Mouse (Mus musculus) embryonic fibroblast, embryonic 13.5 days (primary cell): ENCODE data around the gene Schip1. TPM values are rescaled to one million over a fixed set of nuclear protein-coding genes. Genes with fewer than 3 reads are reported as not detected.

Experiments used
- H3K27ac ChIP-seq: 2 replicates; pipeline ENCODE4 v1.5.1; 2012; ENCODE audit warnings: low read length, control low read depth, inconsistent platforms; ENCODE audit not compliant: insufficient read depth
- H3K4me1 ChIP-seq: 2 replicates; pipeline ENCODE4 v1.6.1; 2011; ENCODE audit warnings: low read length; ENCODE audit not compliant: control insufficient read depth, insufficient read depth
- H3K4me3 ChIP-seq: 2 replicates; pipeline ENCODE4 v1.5.1; 2011; ENCODE audit warnings: mild to moderate bottlenecking, control low read depth, low read length; ENCODE audit not compliant: insufficient read depth
- CTCF ChIP-seq: IDR thresholded peaks from 2 replicates; pipeline ENCODE4 v1.5.1; 2011; ENCODE audit warnings: mild to moderate bottlenecking, control low read depth, low read length, moderate library complexity, borderline replicate concordance; ENCODE audit not compliant: insufficient read depth
- POLR2A ChIP-seq: IDR thresholded peaks from 2 replicates; pipeline ENCODE4 v1.6.1; 2011; ENCODE audit warnings: low read depth, mild to moderate bottlenecking, control low read depth, low read length, moderate library complexity
- polyA plus RNA-seq: library from polyadenylated mRNA; stranded (reverse); fragments of >200 nt; gene quantifications from 2 replicates; pipeline ENCODE4 v1.2.4, GENCODE M21; 2011; ENCODE audit warnings: low read depth; ENCODE audit not compliant: missing spikeins, insufficient read length

Gene Schip1
- polyA plus RNA-seq, 1 experiment: 47.5 TPM

DNA sequence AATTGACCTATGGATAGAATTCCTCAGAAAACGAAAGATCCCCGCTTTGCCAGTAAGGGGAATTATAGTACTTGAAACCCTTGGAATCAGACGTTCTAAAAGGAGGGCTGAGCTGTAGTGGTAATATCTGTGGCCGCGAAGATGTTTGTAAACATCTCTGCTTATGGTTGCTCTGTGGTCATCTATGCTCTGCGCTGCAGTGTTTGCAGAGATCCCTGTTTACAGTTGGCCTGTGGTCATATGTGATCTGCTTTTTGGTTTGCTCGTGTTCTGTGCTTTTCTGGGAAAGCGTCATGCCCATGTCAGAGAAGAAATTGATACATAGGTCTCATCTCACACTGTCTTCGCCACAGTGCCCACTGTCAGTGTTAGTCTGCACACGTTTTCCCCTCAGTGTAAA lies 528.0 kb downstream of the Schip1 start:
- H3K4me1 ChIP-seq: peaks cover 12% of the 10 kb centered on the region
- no peak overlapping the region for H3K27ac ChIP-seq
- no peak for TF ChIP-seq CTCF
- no peak overlapping the region for H3K4me3 ChIP-seq

DNA sequence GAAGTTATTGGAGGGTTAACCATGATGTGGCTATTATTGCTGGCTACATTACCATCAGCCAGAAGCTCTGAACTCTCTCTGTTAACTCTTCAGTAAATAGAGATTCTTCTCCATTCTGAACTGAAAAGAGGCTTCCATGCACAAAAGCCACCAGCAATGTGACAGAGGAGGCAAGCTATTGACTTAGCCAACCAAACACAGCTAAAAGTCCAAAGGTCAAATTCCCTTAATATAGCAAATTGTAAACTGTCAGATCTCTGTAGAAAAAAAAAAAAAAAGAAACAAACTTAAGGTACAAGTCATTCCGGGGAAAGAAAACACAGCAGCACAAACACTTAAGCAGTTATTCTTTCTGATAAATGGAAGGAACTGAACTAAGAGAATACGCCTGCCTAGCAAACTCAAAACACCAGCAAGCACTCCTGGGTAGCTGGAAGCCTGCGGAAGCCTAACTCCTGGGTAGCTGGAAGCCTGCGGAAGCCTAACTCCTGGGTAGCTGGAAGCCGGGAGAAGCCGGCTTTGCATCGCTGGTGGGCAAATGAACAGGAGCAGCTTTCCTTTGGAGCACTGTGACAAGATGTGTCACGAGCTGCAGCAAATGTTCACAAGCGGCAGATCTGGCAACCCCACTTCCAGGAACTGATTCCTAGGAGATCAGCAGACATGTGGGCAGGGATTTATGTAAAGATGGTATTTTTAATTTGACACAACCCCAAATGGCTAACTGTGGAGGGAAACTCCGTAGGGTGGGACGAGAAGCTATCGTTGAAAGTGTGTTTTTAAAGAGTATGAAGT lies 528.7 kb downstream of the Schip1 start:
- TF ChIP-seq CTCF (no peak), POLR2A (no peak)
- Histone ChIP-seq H3K4me1 (peaks cover 12% of the 10 kb centered on the region), H3K27ac (no peak overlapping the region), H3K4me3 (no peak overlapping the region)

DNA sequence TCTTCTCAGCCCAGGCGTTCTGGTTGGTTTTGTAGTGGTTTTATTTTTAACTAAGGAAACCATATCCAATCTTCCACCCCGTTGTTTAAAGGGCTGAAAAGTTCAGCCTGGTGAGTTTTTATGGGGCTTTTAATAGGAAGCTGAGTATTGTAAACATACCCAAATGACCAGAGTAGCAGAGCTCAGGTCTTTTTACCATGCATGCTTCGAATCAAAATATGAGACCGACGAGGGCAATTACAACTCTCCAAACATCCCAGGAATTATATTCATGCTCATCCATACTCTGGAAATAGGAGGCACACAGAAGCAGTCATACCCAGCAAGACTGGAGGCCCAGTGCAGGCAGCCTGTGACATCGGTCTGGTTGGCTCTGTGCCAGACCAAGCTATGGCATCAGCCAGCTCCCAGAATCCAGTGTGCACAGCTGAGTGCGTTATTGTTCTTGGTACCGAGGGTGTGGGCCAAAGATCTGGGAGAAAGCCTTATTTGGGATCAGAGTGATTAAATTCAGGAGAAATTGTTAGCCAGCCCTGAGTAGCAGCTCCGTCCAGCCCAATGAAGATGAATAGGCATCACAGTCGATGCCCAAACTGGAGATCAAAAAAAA lies 530.8 kb downstream of the Schip1 start:
- H3K27ac ChIP-seq: no peak overlapping the region
- H3K4me1 ChIP-seq: peaks cover 10% of the 10 kb centered on the region
- TF ChIP-seq POLR2A (no peak), CTCF (no peak)
- H3K4me3 ChIP-seq: no peak overlapping the region

DNA sequence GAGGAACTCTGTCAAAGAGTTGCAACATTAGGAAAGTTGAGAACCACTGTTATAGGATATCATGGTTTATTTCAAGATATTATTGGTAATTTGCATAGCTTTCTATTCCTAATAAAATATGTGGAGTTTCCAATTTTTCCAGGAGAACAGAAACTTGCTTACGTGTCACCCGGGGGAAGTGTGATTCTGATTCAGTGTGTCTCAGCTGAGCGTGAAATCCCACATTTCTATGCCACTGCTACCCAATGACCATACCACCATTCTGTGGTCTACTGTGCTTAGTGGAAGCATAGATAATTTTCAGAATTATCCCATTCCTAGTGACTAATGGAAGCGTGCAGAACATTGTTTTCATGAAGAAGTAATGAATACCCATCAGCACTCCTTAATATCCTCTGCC lies 532.3 kb downstream of the Schip1 start:
- Histone ChIP-seq H3K4me3 (no peak overlapping the region), H3K27ac (no peak overlapping the region), H3K4me1 (peaks cover 7% of the 10 kb centered on the region)
- TF ChIP-seq CTCF: no peak
- no peak for TF ChIP-seq POLR2A

DNA sequence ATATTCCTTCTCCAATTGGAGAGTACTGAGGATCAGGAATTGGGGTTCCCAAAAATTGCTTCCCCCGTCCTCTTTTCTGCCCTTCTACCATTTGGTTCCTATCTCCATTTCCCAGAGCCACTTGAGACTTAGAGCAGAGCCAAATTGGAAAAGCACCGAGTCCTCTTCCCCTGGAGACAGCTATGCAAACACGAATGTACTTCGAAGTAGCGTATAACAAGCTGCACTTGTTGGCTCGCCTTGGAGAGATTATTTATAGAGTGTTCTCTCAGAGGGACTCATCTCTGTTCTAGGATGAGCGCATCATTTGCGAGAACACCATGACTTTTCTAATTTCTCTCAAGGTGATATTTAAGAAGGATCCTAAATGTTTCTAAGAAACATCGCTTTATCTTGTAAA lies 538.3 kb downstream of the Schip1 start:
- Histone ChIP-seq H3K27ac (no peak overlapping the region), H3K4me1 (no peaks in the 10 kb centered on the region), H3K4me3 (no peak overlapping the region)
- TF ChIP-seq CTCF (no peak), POLR2A (no peak)

DNA sequence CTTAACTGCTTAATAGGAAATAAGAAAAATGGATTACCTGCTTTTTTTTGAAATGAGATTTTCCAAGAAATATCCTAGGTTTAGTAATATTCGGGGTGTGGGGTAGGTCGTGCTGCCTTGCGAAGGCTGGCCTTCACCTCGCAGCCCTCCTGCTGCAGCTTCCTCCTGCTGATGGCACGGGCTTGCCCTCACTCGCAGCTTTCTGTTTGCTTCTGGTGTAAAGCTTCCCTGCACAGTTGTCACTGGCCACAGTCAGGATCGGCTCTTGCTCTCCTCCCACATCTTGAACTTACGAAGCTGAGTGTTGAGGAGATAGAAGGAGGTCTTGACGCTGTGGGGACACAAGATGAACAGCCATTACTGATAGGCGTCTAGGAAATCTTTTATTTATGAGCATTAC lies 539.9 kb downstream of the Schip1 start:
- Histone ChIP-seq H3K27ac (no peak overlapping the region), H3K4me3 (no peak overlapping the region), H3K4me1 (no peaks in the 10 kb centered on the region; the same call in 1 of the 2 replicates)
- TF ChIP-seq POLR2A (no peak), CTCF (no peak)

DNA sequence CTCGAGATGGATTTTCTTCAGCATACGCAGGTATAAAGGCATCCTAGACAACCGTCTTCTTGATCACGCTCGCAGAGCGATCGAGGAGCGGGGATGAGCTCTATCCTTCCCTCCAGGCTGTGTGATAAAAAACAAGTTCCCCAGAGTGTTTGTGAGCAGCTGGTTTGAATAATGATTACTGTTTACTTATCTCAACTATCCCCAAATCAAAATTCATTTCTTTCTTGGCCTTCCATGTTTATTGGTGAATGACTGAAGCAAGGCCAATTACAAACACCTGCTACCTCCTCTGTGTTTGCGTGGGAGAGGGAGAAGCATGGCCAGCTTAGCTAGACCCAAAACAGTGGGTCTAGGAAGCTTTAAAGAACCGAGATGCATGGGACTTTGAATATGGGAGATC lies 540.4 kb downstream of the Schip1 start:
- TF ChIP-seq CTCF: no peak
- TF ChIP-seq POLR2A: no peak
- no peak overlapping the region for H3K4me3 ChIP-seq
- H3K27ac ChIP-seq: no peak overlapping the region
- peaks cover 4% of the 10 kb centered on the region for H3K4me1 ChIP-seq

DNA sequence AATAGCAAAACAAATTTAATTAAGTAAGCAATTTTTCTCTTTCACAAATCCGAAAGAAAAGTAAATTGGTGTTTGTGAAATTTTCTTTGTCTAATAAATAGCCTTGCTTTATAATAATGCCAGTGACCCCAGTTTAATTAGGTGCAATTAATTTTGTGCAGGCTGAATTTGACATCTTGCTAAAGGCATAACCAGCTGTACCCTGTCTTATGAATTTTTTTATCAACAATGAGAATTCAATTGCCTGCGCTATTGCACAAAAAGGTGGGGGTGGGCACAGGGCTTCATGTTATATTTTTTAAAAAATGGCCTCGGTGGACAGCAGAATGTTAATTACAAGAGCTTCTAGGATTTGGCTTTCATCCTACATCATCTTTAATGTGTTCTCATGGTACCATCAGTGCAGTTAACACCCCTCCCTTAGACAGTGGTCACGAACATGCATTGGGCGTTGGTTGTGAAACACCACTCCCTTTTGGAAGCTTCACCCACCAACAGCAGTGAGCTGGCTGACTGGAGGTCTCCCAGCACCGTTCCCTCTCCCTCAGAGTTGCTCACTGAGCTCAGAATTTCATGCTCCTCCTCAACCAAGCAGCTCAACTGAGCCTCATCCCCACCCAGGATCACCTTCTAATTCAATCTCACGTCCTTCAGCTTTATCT lies 541.5 kb downstream of the Schip1 start:
- no peak overlapping the region for H3K4me3 ChIP-seq
- TF ChIP-seq POLR2A: no peak
- TF ChIP-seq CTCF: no peak
- peaks cover 10% of the 10 kb centered on the region for H3K4me1 ChIP-seq
- no peak overlapping the region for H3K27ac ChIP-seq

DNA sequence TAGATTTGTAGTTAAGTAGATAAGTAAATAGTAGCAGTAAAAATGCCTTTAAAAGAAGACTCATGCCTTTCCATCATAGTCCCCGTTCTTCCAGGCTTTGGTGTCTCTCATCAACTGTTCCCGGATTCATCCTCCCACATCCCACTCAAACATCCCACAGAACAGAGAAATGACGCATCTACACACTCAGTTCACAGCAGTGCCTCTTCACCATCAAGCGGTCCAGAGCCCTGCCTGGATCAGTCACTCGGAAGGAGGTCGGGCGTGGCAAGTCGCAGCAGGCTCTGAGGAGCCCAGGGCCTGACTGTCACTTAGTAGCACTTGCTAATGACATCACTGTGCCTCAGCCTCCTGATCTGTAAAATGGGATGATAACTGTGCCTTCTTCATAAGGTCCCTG lies 542.1 kb downstream of the Schip1 start:
- no peak overlapping the region for H3K4me3 ChIP-seq

DNA sequence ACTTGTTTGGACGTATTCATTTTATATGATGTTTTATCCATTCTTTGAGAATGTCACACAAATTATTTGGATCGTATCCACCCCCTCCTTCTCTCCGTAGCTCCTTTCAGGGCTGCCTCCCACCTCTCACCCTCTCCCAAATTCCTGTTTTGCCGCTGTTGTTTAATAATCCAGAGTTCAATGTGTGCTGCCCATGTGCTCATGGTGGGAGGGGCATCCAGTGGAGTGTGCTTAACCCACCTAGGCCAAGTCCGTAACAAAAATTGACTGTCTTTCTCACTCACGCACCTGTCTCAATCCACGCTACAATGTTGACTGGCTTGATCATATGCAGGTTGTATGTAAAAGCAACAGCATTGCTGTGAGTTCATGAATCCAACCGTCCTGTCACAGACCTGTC lies 542.7 kb downstream of the Schip1 start:
- no peak overlapping the region for H3K4me3 ChIP-seq
- H3K4me1 ChIP-seq: peaks cover 11% of the 10 kb centered on the region
- TF ChIP-seq CTCF (no peak), POLR2A (no peak)
- no peak overlapping the region for H3K27ac ChIP-seq

More for the DNA sequence above, 542.1 kb downstream of the Schip1 start:
- H3K27ac ChIP-seq: no peak overlapping the region
- TF ChIP-seq CTCF (no peak), POLR2A (no peak)
- H3K4me1 ChIP-seq: peaks cover 11% of the 10 kb centered on the region
